Mouse (Mus musculus) megakaryocyte, embryonic 14.5 days (primary cell): ENCODE data around the gene Fam107b.

Experiments used
- FLI1 ChIP-seq: IDR thresholded peaks from 2 replicates; pipeline ENCODE4 v1.6.1; 2012; ENCODE audit warnings: low read length, inconsistent platforms, mixed read lengths
- GATA1 ChIP-seq: IDR thresholded peaks from 3 replicates; pipeline ENCODE4 v1.6.1; 2012; ENCODE audit warnings: mixed read lengths, low read length, inconsistent platforms, borderline replicate concordance

DNA sequence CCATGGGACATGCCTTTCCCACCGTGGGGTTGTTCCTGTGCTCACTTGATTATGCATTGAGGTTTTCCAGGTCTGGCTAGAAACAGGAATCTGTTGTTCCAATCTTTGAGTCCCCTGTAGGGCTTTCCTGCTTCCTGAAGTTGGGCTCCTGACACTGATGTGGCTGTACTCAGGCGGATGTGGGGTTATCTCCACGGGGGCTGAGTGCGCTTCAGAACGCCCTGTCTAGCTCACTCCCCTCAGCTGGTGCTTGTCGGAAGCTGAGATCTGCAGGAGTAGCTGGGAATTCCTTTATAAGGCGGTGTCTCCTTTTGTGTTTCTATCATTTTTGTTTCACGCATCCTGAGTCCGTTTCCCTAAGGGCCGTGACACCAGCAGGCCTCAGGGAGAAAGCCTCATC lies 160.5 kb downstream of the Fam107b start:
- no peak for TF ChIP-seq GATA1
- TF ChIP-seq FLI1: no peak
